Mouse (Mus musculus): ENCODE measurements at regions not wholly inside any gene's neighbourhood (a gene's known extent, or its start where the extent isn't known, plus 50 kb on each side); places are given as distances from the start of the nearest gene placed in this dataset.

- TF ChIP-seq ELF1 (IDR thresholded peaks at IDR 0.05; ENCODE audit: low read depth, low read length) (no peak), POLR2A (IDR thresholded peaks at IDR 0.05; ENCODE audit: low read depth, low read length) (no peak), MAX (IDR thresholded peaks at IDR 0.05; ENCODE audit: low read length) (no peak), TBP (conservative IDR thresholded peaks at IDR 0.05; ENCODE audit: low read depth, low read length) (no peak), CTCF (conservative IDR thresholded peaks at IDR 0.05 in 1 of 2, IDR thresholded peaks at IDR 0.05 in 1 of 2; ENCODE audit: low read depth in 2 of 2, low read length in 2 of 2) (no peak)
Observed at GRCm38 (mm10) chr3:131794056-131794455, 229.5 kb downstream of the Papss1 start.
